Mouse (Mus musculus) gonadal fat pad, adult 2 months (tissue): ENCODE measurements around the gene Glt1d1. TPM values are rescaled to one million over a fixed set of nuclear protein-coding genes. Genes with fewer than 3 reads are reported as not detected.
A peak's percentile ranks its signal among the peaks of the same experiment; 100 is the strongest.
"Not testable (repeated sequence)": the region's sequence is repeated elsewhere in the genome, so short reads cannot be mapped to it uniquely, and the experiment has no call there.

Source experiments
- DNase-seq: peaks from one replicate; pipeline ENCODE4 v3.0.0-alpha.2; 2012; ENCODE audit warnings: low read depth
- polyA plus RNA-seq: library from polyadenylated mRNA; depleted of rRNA; stranded (reverse); fragments of >200 nt; gene quantifications from 2 replicates; pipeline ENCODE4 v1.2.3, GENCODE M21; 2012

The Glt1d1 gene
- polyA plus RNA-seq, 1 experiment, result 0.46 TPM

GRCm38 (mm10) chr5:127698525-127698924 is 66.5 kb downstream of the Glt1d1 start:
- DNase-seq, result no peak

DNA sequence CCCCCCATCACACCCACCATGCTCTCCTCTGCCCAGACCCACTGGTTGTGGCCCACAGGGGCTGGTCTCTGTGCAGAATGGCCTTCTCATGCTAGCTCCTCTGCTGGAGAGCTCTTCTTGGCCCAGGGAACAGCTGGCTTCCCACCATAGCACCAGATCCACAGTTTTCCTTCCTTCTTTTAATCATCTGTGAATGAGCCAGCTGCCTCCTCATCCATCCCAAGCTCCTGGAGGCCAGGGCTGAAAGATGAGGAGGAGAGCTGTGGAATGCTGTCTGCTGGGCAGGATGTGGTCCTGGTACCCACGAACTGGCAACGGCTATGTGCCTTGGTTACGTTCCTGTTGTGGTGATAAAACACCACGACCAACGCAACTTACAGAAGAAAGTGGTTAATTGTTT is 67.6 kb downstream of the Glt1d1 start:
- no peak for DNase-seq

- no peak for DNase-seq
These were observed 68.1 kb downstream of the Glt1d1 start for GRCm38 (mm10) chr5:127700156-127700555.

- no peak for DNase-seq
These were observed 71.6 kb downstream of the Glt1d1 start for GRCm38 (mm10) chr5:127703609-127704180.

- no peak for DNase-seq
These were observed 73.2 kb downstream of the Glt1d1 start for GRCm38 (mm10) chr5:127705225-127705624.

GRCm38 (mm10) chr5:127705976-127706375 is 73.9 kb downstream of the Glt1d1 start:
- DNase-seq, result no peak

DNA sequence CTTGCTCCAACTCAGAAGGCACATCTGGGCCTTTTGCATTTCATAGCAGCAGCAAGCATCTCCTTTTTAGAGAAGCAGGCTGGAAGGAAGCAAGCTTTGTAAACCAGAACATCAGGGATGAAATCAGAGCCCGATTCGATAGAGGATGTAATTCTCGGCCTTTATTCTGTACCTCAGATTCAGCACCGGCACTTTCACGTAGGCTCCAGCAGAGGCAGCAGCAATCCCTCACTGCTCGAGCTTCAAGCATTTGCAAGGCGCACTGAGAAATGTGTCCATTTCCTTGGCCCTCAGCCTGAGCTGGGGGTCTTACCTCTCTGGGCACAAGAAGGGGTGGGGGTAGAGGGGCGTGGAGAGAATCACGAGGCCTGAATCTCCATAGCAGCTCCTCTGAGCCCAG is 76.1 kb downstream of the Glt1d1 start:
- no peak for DNase-seq

DNA sequence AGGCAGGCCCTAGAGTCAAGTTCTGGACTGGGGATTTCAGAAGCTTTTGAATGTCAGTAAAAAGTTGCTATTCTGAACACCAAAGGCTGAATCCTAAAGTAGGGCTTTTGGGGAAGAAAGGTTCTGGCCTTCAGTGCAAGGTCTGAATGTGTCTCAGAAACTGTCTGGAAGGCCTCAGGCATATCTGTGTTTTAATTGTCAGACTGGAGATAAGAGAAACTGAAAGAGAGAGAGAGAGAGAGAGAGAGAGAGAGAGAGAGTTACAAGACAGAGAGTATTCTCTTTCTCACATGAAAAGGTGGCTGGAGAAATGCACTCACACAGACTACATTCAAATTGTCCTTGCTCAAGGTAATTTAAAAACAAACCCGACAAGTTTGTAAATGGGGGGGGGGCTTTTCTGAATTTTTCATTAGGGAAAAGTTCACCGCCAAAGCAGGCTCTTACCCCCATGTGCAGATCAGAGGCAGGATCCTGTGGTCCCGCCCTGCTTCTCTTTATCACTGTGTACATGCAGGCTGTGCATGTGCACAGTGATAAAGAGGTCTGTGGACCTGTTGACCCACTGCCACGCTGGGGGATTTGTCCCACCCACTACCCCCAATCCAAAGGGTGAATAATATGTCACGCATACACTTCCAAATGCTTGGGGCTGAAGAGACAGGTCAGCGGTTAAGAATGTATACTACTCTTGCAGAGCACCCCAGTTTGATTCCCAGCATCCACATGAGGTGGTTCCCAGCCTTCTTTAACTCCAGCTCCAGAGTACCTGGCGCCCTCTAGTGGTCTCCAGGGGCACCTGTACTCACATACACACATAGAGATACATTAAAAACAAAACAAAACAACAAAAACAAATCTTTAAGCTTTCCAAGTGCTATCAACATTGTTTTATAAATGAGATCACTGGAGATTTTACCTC is 83.0 kb downstream of the Glt1d1 start:
- no peak for DNase-seq

DNA sequence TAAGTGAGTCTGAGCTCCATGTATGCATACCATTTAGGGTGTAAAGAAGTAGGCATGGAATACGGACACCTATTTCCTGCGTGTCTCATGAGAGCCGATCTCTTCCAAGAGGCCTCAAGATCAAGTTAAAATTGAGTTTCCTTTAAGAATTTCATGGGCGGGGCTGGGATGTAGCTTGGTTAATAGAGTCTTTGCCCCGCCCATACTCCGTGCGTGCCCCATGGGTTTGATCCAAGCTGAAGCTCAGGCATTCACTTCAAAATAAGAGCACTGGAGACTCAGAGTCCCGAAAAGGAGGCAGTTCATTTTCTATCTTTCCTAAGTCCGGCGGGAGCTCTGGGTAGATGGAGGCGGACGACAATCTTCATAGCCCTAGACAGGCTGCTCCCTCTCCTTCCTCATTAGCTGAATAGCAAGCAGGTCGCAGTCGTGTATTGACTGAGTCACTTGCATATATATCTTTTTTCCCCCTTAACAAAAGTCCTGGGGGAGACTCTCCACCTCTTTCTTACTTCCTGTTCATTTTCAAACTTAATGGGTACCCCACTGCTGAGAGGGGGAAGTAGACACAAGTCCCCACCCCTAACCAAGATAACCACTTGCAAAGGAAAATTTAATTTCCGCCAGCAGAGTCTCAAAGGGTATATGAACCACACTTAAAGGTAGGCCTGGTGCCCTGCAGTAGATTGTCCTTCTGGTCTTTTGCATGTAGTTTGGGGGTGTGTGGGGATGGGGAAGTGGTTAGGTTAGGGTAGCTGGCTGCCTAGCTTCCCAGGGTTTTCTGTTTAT is 88.7 kb downstream of the Glt1d1 start:
- DNase-seq, result peak; percentile 36

GRCm38 (mm10) chr5:127722171-127722570 is 90.1 kb downstream of the Glt1d1 start:
- DNase-seq, result not testable (repeated sequence)

DNA sequence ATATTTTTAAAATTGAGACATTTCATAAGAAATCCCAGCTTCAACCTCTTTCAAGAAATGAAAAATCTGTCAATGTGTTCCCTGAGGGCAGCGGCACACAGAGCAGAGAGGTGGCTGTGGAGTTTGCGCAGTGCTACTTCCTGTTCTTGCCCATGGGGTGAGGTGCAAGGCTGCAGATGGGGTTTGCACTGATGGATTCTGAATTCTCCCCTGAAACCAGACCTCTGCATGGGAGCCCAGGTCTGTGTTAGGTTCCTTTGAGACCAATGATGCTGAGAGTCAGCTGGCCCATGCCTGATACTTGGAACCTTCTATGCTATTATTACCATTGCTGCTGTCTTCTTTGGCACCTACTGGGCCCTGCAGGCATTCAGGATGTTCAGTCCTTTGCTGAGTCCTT is 98.3 kb downstream of the Glt1d1 start:
- no peak for DNase-seq

DNA sequence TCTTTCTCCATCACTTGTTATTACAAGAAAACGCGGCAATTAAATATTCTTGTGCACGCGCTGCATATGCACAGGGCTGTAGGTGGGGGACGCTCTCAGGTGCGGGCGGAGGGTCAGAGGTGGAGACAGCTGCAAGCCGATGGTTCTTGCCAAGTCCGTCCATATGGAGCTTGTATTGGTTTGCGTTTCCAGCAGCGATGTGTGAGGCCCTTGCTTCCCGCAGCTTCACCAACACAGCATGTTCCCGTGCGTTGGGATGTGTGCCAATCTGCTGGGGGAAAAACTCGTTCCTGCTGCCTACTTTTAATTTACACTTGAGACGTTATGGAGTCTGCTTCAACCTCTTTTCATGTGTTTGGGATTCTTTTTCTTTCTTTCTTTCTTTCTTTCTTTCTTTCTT is 109.3 kb downstream of the Glt1d1 start:
- no peak for DNase-seq

GRCm38 (mm10) chr5:127749540-127749939 is 117.5 kb downstream of the Glt1d1 start:
- DNase-seq, result not testable (repeated sequence)

GRCm38 (mm10) chr5:127751262-127751975 is 119.4 kb downstream of the Glt1d1 start:
- DNase-seq, result no peak

- DNase-seq, result no peak
These were observed 123.5 kb downstream of the Glt1d1 start for GRCm38 (mm10) chr5:127755594-127755993.

DNA sequence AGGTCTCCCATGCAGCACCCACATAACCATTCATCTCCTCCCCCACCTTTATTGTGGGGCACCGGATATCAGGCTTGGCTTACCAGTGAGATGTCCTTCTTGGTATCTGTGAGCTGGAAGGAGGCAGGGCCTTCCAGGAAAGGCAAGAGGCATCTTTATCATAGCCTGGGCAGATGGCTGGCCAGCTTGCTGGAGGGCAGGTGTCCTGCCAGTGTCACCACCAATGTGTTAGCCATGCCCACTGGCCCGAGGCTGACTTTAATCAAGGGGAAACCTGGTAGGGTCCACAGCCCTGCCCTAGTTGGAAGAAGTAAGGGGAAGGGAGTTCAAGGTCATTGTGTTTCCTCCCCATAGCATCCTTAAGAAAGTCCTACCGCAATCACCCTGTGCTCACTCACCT is 123.9 kb downstream of the Glt1d1 start:
- no peak for DNase-seq

GRCm38 (mm10) chr5:127756671-127757423 is 124.8 kb downstream of the Glt1d1 start:
- no peak for DNase-seq

GRCm38 (mm10) chr5:127758576-127758975 is 126.5 kb downstream of the Glt1d1 start:
- DNase-seq, result no peak
